ENCODE assay signal across 17 mouse cellular contexts in the genomic region with DNA sequence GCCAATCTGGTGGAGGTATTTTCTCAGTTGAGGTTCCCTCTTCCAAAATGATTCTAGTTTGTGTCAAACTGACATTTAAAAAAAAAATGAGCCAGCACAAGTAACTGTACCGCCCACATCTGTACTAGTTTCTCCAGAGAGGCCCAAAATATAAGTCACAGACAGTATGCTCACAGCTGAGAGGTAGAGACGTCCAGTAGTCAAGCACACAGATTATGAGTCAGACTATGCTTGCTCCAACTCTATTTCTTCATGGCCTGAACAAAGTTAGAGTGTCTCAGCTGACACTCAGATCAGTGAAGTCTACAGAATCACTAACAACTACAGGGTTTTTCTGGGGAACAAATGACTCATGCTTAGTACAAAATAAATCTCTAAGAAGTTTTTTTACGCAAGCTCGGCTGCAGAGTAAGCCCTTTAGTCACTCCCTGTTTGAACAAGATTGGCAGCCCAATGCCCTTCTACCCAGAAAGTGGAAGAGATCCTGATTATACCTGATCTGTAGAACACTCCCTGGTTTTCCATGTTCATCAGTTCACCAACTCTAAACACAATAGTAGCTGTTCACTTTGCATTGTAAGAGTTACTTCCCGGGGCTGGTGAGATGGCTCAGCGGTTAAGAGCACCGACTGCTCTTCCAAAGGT.
DNase-seq lines count a peak whose midpoint lies in the region; ATAC-seq and TF ChIP-seq lines count a peak whose summit lies in the region.
"Had no signal": no experiment of that assay in that cellular context is flagged by ENCODE, and none has a peak within 500 bp of the region (broad histone marks: within the 10 kb centered on the region; RNA-seq: fewer than 3 reads in every experiment).

No protein-coding gene starts in this region.

- H3K4me1 ChIP-seq in heart, embryonic 13.5 days = no peaks in the 10 kb centered on the region
- H3K4me1 ChIP-seq: embryonic facial prominence, embryonic 10.5 days; forebrain, embryonic 10.5 days; limb, embryonic 13.5 days had no signal

- ATAC-seq in heart, embryonic 13.5 days (ENCODE audit: extremely low read depth, insufficient number of reproducible peaks, low FRiP score, low TSS enrichment) = no peak
- ATAC-seq in Patski = peak; percentile 51
- ATAC-seq: CD4-positive, CD25-positive, alpha-beta regulatory T cell, adult 4 months; liver, postnatal 0 days had no signal

- POLR2A ChIA-PET in Patski (lab: Charles Lee) = no interaction called here

- peak overlapping the region; percentile 12; the same call in 1 of the 2 replicates for H3K27ac ChIP-seq in heart, embryonic 13.5 days (replicated peaks)
- H3K27ac ChIP-seq: embryonic facial prominence, embryonic 10.5 days; forebrain, embryonic 10.5 days; hindbrain, embryonic 14.5 days; limb, embryonic 13.5 days had no signal

- intact Hi-C loops in left cerebral cortex, postnatal 14 days (cut with DNase I) = loop anchor here (5.0 kb wide), 1 partner anchor 68 kb away; no protein-coding TSS in a partner anchor
- intact Hi-C loops in gastrocnemius, postnatal 14 days (cut with DNase I; ENCODE audit: low total_unique reads) = loop anchor here (10.0 kb wide), 1 partner anchor 335 kb away; no protein-coding TSS in a partner anchor

- H3K9ac ChIP-seq in heart, embryonic 13.5 days = no peak overlapping the region
- H3K9ac ChIP-seq: hindbrain, embryonic 14.5 days; limb, embryonic 13.5 days; liver, postnatal 0 days had no signal

- H3K36me3 ChIP-seq in heart, embryonic 13.5 days = peaks cover 2% of the 10 kb centered on the region; the same call in 1 of the 2 replicates
- H3K36me3 ChIP-seq: embryonic facial prominence, embryonic 10.5 days; limb, embryonic 13.5 days had no signal

- TF ChIP-seq CTCF in Patski (IDR thresholded peaks at IDR 0.05) = no peak

- 72% methylated on average over 7 of the region's 7 CpGs for WGBS in heart, embryonic 13.5 days

- peaks cover 17% of the 10 kb centered on the region for H3K9me3 ChIP-seq in heart, embryonic 13.5 days

- H3K4me3 ChIP-seq in heart, embryonic 13.5 days = no peak overlapping the region
- H3K4me3 ChIP-seq: embryonic facial prominence, embryonic 10.5 days; forebrain, embryonic 10.5 days; limb, embryonic 13.5 days had no signal

- no peak overlapping the region for H3K4me2 ChIP-seq in heart, embryonic 13.5 days
- H3K4me2 ChIP-seq: hindbrain, embryonic 14.5 days; limb, embryonic 13.5 days had no signal

- DNase-seq in heart, adult 8-10 months (ENCODE audit: low spot score) = no peak
- DNase-seq in 3134 (ENCODE audit: extremely low read depth, insufficient read length, low spot score) = peak; percentile 34
- peak; percentile 49 for DNase-seq in Patski (ENCODE audit: low read depth, low spot score)
- peak; percentile 40 to 89 for DNase-seq in left cerebral cortex, postnatal 14 days (ENCODE audit: low spot score in 2 of 2)
- DNase-seq in gastrocnemius, postnatal 14 days = no peak
- no peak for DNase-seq in thymus, adult 18-20 months
- DNase-seq: cerebellum, adult 9-10 months; gastrocnemius, postnatal 25 days; kidney, adult 18-20 months; kidney, postnatal 4 days; liver, postnatal 0 days had no signal

- CTCF ChIA-PET in Patski (lab: Charles Lee) = interaction anchor here (1.1 kb wide), 1 partner anchor 17 kb away, joined by 3 read pairs; no protein-coding TSS in a partner anchor

- H3K27me3 ChIP-seq in heart, embryonic 13.5 days (replicated peaks) = no peaks in the 10 kb centered on the region
- no peaks in the 10 kb centered on the region for H3K27me3 ChIP-seq in Patski
- H3K27me3 ChIP-seq: limb, embryonic 13.5 days had no signal

- in situ Hi-C loops in Patski (cut with MboI; ENCODE audit: low pct_unique_long_range_greater_than_20kb) = loop anchor here (5.0 to 25.0 kb wide), 2 partner anchors 318 to 668 kb away; no protein-coding TSS in a partner anchor

Comparison
In these comparisons a context has a peak if more than half of its experiments do, and no peak if none do; other contexts are left out.
1. DNase-seq: peak in 3134 (single experiment), Patski (single experiment) and left cerebral cortex, postnatal 14 days (2 of 2); none in heart, adult 8-10 months (single experiment), gastrocnemius, postnatal 14 days (single experiment) and thymus, adult 18-20 months (0 of 2).